ENCODE assay signal across 21 mouse cellular contexts in genomic region chr3:129195036-129195435, GRCm38 (mm10). TPM values are rescaled to one million over a fixed set of nuclear protein-coding genes. Genes with fewer than 3 reads are reported as not detected.
DNase-seq lines count a peak whose midpoint lies in the region; ATAC-seq lines count a peak whose summit lies in the region.
"Had no signal": no experiment of that assay in that cellular context is flagged by ENCODE, and none has a peak within 500 bp of the region (broad histone marks: within the 10 kb centered on the region; RNA-seq: fewer than 3 reads in every experiment).

No protein-coding gene starts in this region.

- H3K4me3 ChIP-seq in heart, embryonic 10.5 days = 0 out of 2 replicates have a peak overlapping the region, but pooled peaks have one; percentile 22
- H3K4me3 ChIP-seq in embryonic facial prominence, embryonic 14.5 days (ENCODE audit: low read depth, low read length) = peak overlapping the region; percentile 19
- no peak overlapping the region for H3K4me3 ChIP-seq in neural tube, embryonic 11.5 days (ENCODE audit: low read depth, low read length)
- H3K4me3 ChIP-seq: erythroblast, embryonic 14.5 days; hindbrain, embryonic 15.5 days; limb, embryonic 15.5 days; neural tube, embryonic 12.5 days had no signal

- H3K4me1 ChIP-seq in heart, embryonic 10.5 days = peaks cover 21% of the 10 kb centered on the region
- no peaks in the 10 kb centered on the region for H3K4me1 ChIP-seq in embryonic facial prominence, embryonic 14.5 days (ENCODE audit: control insufficient read depth, insufficient read depth, low read length)
- H3K4me1 ChIP-seq in neural tube, embryonic 11.5 days (ENCODE audit: control insufficient read depth, insufficient read depth, low read length) = no peaks in the 10 kb centered on the region; the same call in 1 of the 2 replicates

- H3K36me3 ChIP-seq in heart, embryonic 10.5 days = no peaks in the 10 kb centered on the region
- H3K36me3 ChIP-seq in embryonic facial prominence, embryonic 14.5 days (ENCODE audit: control insufficient read depth, insufficient read depth, low read length) = no peaks in the 10 kb centered on the region
- H3K36me3 ChIP-seq in neural tube, embryonic 11.5 days (ENCODE audit: control insufficient read depth, insufficient read depth, low read length) = no peaks in the 10 kb centered on the region
- H3K36me3 ChIP-seq: hindbrain, embryonic 15.5 days; limb, embryonic 15.5 days; neural tube, embryonic 12.5 days had no signal

- H3K4me2 ChIP-seq in embryonic facial prominence, embryonic 14.5 days (ENCODE audit: low read depth, low read length) = peak overlapping the region; percentile 12; the same call in 1 of the 2 replicates
- no peak overlapping the region for H3K4me2 ChIP-seq in neural tube, embryonic 11.5 days (ENCODE audit: low read depth)
- H3K4me2 ChIP-seq: hindbrain, embryonic 15.5 days; limb, embryonic 15.5 days; neural tube, embryonic 12.5 days had no signal

- peaks cover 85% of the 10 kb centered on the region for H3K27me3 ChIP-seq in heart, embryonic 10.5 days (ENCODE audit: insufficient read depth, poor library complexity, severe bottlenecking)
- peaks cover 78% of the 10 kb centered on the region for H3K27me3 ChIP-seq in embryonic facial prominence, embryonic 14.5 days (replicated peaks; ENCODE audit: control insufficient read depth, insufficient read depth, low read length)
- H3K27me3 ChIP-seq in neural tube, embryonic 11.5 days (ENCODE audit: control insufficient read depth, insufficient read depth, low read length) = peaks cover 70% of the 10 kb centered on the region

- no peak overlapping the region for H3K27ac ChIP-seq in heart, embryonic 10.5 days
- H3K27ac ChIP-seq in embryonic facial prominence, embryonic 14.5 days (replicated peaks; ENCODE audit: low read depth, low read length) = no peak overlapping the region
- H3K27ac ChIP-seq in neural tube, embryonic 11.5 days (ENCODE audit: low read depth, low read length) = no peak overlapping the region
- H3K27ac ChIP-seq: hindbrain, embryonic 15.5 days; limb, embryonic 15.5 days; neural tube, embryonic 12.5 days had no signal

- no peaks in the 10 kb centered on the region for H3K9me3 ChIP-seq in heart, embryonic 10.5 days
- no peaks in the 10 kb centered on the region for H3K9me3 ChIP-seq in embryonic facial prominence, embryonic 14.5 days (ENCODE audit: control insufficient read depth, low read length)
- H3K9me3 ChIP-seq in neural tube, embryonic 11.5 days (ENCODE audit: control insufficient read depth, low read length) = no peaks in the 10 kb centered on the region
- H3K9me3 ChIP-seq: hindbrain, embryonic 15.5 days; limb, embryonic 15.5 days; neural tube, embryonic 12.5 days had no signal

- intact Hi-C loops in heart, postnatal 25 days (cut with DNase I) = no loop called here

- 2% methylated on average over 16 of the region's 16 CpGs for WGBS in heart, embryonic 10.5 days
- WGBS in embryonic facial prominence, embryonic 14.5 days = 4% methylated on average over 16 of the region's 16 CpGs
- under 1% methylated on average over 16 of the region's 16 CpGs for WGBS in neural tube, embryonic 11.5 days

- DNase-seq in heart, embryonic 10.5 days (ENCODE audit: low spot score) = peak; percentile 66
- DNase-seq in heart, postnatal 25 days (ENCODE audit: low spot score) = no peak
- DNase-seq in retina, embryonic 14.5 days (ENCODE audit: low spot score) = peak; percentile 36
- DNase-seq in retina, postnatal 1 day = no peak
- no peak for DNase-seq in embryonic facial prominence, embryonic 14.5 days (ENCODE audit: low spot score)
- DNase-seq in neural tube, embryonic 11.5 days (ENCODE audit: low spot score) = peak; percentile 43
- no peak for DNase-seq in left cerebral cortex, adult 18-20 months (ENCODE audit: low spot score in 2 of 2)
- DNase-seq: cerebellum, postnatal 36 days; gastrocnemius, postnatal 14 days; kidney, adult 2 months; kidney, postnatal 36 days; layer of hippocampus, adult 9-11 months; lung, adult 18-20 months; right cerebral cortex, postnatal 4 days; thymus, postnatal 36 days had no signal

- no peak for ATAC-seq in embryonic facial prominence, embryonic 14.5 days (ENCODE audit: low read depth)
- ATAC-seq in neural tube, embryonic 11.5 days (ENCODE audit: insufficient read depth, low FRiP score, low TSS enrichment) = no peak

- H3K9ac ChIP-seq in embryonic facial prominence, embryonic 14.5 days (ENCODE audit: low read depth, low read length) = peak overlapping the region; percentile 40; the same call in 1 of the 2 replicates
- H3K9ac ChIP-seq in neural tube, embryonic 11.5 days (ENCODE audit: low read length) = no peak overlapping the region
- H3K9ac ChIP-seq: hindbrain, embryonic 15.5 days; limb, embryonic 15.5 days; neural tube, embryonic 12.5 days had no signal

RNA-seq across cellular contexts. Expression of gene Pitx2, which starts 4.6 kb away (rescaled TPM):
- polyA plus RNA-seq in heart, embryonic 10.5 days (2016; fragmentation: Nextera tagmentation; extraction: Ambion mirVana) = 35.1 and 60.0 TPM in 2 replicates
- total RNA-seq in heart, postnatal 25 days (2021) = 1 to 10 TPM; 1.3 TPM
- polyA plus RNA-seq in embryonic facial prominence, embryonic 14.5 days (2014; fragmentation: Nextera tagmentation; extraction: Ambion mirVana) = 37.7 and 38.6 TPM in 2 replicates
- 16.1 and 19.1 TPM in 2 replicates for polyA plus RNA-seq in neural tube, embryonic 11.5 days (2014; fragmentation: Nextera tagmentation; extraction: Ambion mirVana)
- not detected for total RNA-seq in left cerebral cortex, adult 18-20 months (2021)
- total RNA-seq: left cerebral cortex, postnatal 10 days had no signal
- polyA plus RNA-seq: erythroblast, embryonic 14.5 days; frontal cortex, adult 2 months had no signal

Comparison
In these comparisons a context has a peak if more than half of its experiments do, and no peak if none do; other contexts are left out.
1. DNase-seq: peak in heart, embryonic 10.5 days (single experiment), retina, embryonic 14.5 days (single experiment) and neural tube, embryonic 11.5 days (single experiment); none in heart, postnatal 25 days (single experiment), retina, postnatal 1 day (single experiment), embryonic facial prominence, embryonic 14.5 days (single experiment) and left cerebral cortex, adult 18-20 months (0 of 2).